Mouse (Mus musculus) heart, adult 2 months (tissue): ENCODE results near the gene D630039A03Rik. TPM values are rescaled to one million over a fixed set of nuclear protein-coding genes. Genes with fewer than 3 reads are reported as not detected.

ENCODE experiments used
- DNase-seq, 2 experiments: peaks; one replicate each; pipeline ENCODE4 v3.0.0; 2021
- H3K27ac ChIP-seq: fragments of 200-600 bp; 2 replicates; pipeline ENCODE4 v1.8.1; 2022
- H3K27me3 ChIP-seq: fragments of 200-500 bp; 2 replicates; pipeline ENCODE4 v1.6.1; 2012; ENCODE audit warnings: mild to moderate bottlenecking, low read length, inconsistent platforms, mixed read lengths; ENCODE audit not compliant: control insufficient read depth, insufficient read depth
- H3K36me3 ChIP-seq: fragments of 200-500 bp; 2 replicates; pipeline ENCODE4 v1.6.1; 2012; ENCODE audit warnings: low read length, inconsistent platforms; ENCODE audit not compliant: control insufficient read depth, insufficient read depth
- H3K4me1 ChIP-seq: fragments of 200-500 bp; 2 replicates; pipeline ENCODE4 v1.6.1; 2011; ENCODE audit warnings: low read length; ENCODE audit not compliant: control insufficient read depth, insufficient read depth
- H3K4me3 ChIP-seq: fragments of 200-600 bp; 2 replicates; pipeline ENCODE4 v1.8.1; 2022
- H3K79me2 ChIP-seq: fragments of 200-500 bp; replicated peaks from 2 replicates; pipeline ENCODE4 v1.6.1; 2012; ENCODE audit warnings: mild to moderate bottlenecking, inconsistent platforms, low read length, moderate library complexity, mixed read lengths; ENCODE audit not compliant: control insufficient read depth, insufficient read depth
- H3K9ac ChIP-seq: fragments of 200-500 bp; 2 replicates; pipeline ENCODE4 v1.6.1; 2012; ENCODE audit warnings: low read depth, mild to moderate bottlenecking, control low read depth, inconsistent platforms, low read length, mixed read lengths
- CTCF ChIP-seq: fragments of 200-600 bp; IDR thresholded peaks from 2 replicates; pipeline ENCODE4 v1.8.1; 2022; ENCODE audit warnings: antibody characterized with exemption, mild to moderate bottlenecking, moderate library complexity
- EP300 ChIP-seq: fragments of 200-500 bp; IDR thresholded peaks from 2 replicates; pipeline ENCODE4 v1.6.1; 2011; ENCODE audit warnings: low read depth, low read length, control low read depth; ENCODE audit not compliant: insufficient read depth
- POLR2A ChIP-seq: fragments of 200-500 bp; IDR thresholded peaks from 2 replicates; pipeline ENCODE4 v1.6.1; 2011; ENCODE audit warnings: mild to moderate bottlenecking, low read depth, low read length, control low read depth; ENCODE audit not compliant: insufficient read depth
- WGBS: fragments of 180-500 bp; shearing (Covaris S2); methylation state at CpG from one replicate; pipeline ENCODE4 v1.1.7; 2018; 5-methylcytosine and 5-hydroxymethylcytosine counted together
- intact Hi-C: fragments of 180-260 bp; cut with DNase I; formaldehyde crosslinking; loops from one replicate; pipeline ENCODE4 v1.15.1; 2025
- polyA plus RNA-seq: library from polyadenylated mRNA; depleted of rRNA; stranded (reverse); fragments of >200 nt; gene quantifications from 2 replicates; pipeline ENCODE4 v1.2.3, GENCODE M21; 2012
- total RNA-seq, 2 experiments: library from RNA; stranded (reverse); gene quantifications; 2 replicates each; pipeline ENCODE4 v1.2.3; 2021

D630039A03Rik gene
- total and polyA plus RNA-seq, 3 experiments: 0.13 to 0.31 (median 0.27) TPM

GRCm38 (mm10) chr4:57957200-57958085 is 41.3 kb upstream of the D630039A03Rik start:
- peaks cover 7% of the 10 kb centered on the region for H3K4me1 ChIP-seq
- peak in 1 of 2 experiments; percentile 42 for DNase-seq
- H3K79me2 ChIP-seq: no peaks in the 10 kb centered on the region
- no peak for TF ChIP-seq EP300
- H3K4me3 ChIP-seq: peak overlapping the region; percentile 43
- peak overlapping the region; percentile 65 for H3K9ac ChIP-seq
- intact Hi-C loops: loop anchor here (5.0 to 10.0 kb wide), 3 partner anchors 125 to 1047 kb away; partner anchors contain the start of genes Ecpas and Gm20503
- H3K27ac ChIP-seq: peak overlapping the region; percentile 99
- H3K27me3 ChIP-seq: no peaks in the 10 kb centered on the region
- WGBS: 51% methylated on average over 11 of the region's 11 CpGs
- H3K36me3 ChIP-seq: no peaks in the 10 kb centered on the region

- H3K4me1 ChIP-seq: peaks cover 7% of the 10 kb centered on the region
- H3K36me3 ChIP-seq: no peaks in the 10 kb centered on the region
- peak; percentile 98 to 99 for DNase-seq
- peak within 1 kb of the TSS; percentile 99 for H3K27ac ChIP-seq
- peak within 1 kb of the TSS; percentile 91 for H3K9ac ChIP-seq
- H3K79me2 ChIP-seq: no peaks in the 10 kb centered on the region
- H3K27me3 ChIP-seq: no peaks in the 10 kb centered on the region
- H3K4me3 ChIP-seq: peak within 1 kb of the TSS; percentile 81
- intact Hi-C loops: loop anchor here (5.0 to 10.0 kb wide), 3 partner anchors 126 to 1049 kb away; partner anchors contain the start of genes Ecpas and Gm20503
- under 1% methylated on average over 70 of the region's 71 CpGs for WGBS
- TF ChIP-seq EP300 (peak; percentile 68), CTCF (no peak), POLR2A (peak; percentile 99)
These were observed 40.2 kb upstream of the D630039A03Rik start, which contains the start of gene Txn1 for GRCm38 (mm10) chr4:57956029-57956960. Gene Txn1, minus strand, starts transcription at chr4:57956411.

DNA sequence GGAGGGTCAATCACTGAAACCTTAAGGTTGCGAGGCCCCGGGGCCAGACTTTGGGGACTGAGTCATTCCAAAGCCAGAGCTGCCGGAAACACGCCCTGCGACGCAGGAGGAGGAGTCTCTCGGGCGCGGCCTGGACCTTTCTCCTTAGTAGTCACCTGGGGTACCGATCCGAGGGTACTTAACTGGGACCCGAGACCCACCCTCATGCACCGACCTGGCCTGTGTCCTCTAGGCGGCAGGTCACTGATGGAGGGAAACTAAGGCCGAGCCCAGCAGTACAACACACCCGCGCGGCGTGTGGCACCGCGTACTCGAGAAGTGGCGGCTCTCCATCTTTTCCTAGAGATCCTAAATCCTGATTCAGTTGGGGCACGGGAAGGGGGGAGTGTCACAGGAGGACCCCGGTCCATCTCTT is 39.5 kb upstream of the D630039A03Rik start:
- Histone ChIP-seq H3K79me2 (no peaks in the 10 kb centered on the region), H3K4me3 (peak overlapping the region; percentile 81), H3K9ac (peak overlapping the region; percentile 91), H3K36me3 (no peaks in the 10 kb centered on the region), H3K4me1 (peaks cover 7% of the 10 kb centered on the region), H3K27ac (peak overlapping the region; percentile 93), H3K27me3 (no peaks in the 10 kb centered on the region)
- intact Hi-C loops: loop anchor here (5.0 to 10.0 kb wide), 3 partner anchors 127 to 1049 kb away; partner anchors contain the start of genes Ecpas and Gm20503
- DNase-seq: peak; percentile 79 to 80
- WGBS: 1% methylated on average over 25 of the region's 25 CpGs
- TF ChIP-seq EP300 (no peak), POLR2A (no peak; the same call in 1 of the 2 replicates), CTCF (no peak)

- DNase-seq: no peak
- H3K4me1 ChIP-seq: peaks cover 7% of the 10 kb centered on the region
- no peak overlapping the region for H3K9ac ChIP-seq
- 75% methylated on average over 8 of the region's 8 CpGs for WGBS
- H3K79me2 ChIP-seq: no peaks in the 10 kb centered on the region
- no peaks in the 10 kb centered on the region for H3K27me3 ChIP-seq
- no peaks in the 10 kb centered on the region for H3K36me3 ChIP-seq
- intact Hi-C loops: loop anchor here (5.0 to 10.0 kb wide), 3 partner anchors 127 to 1050 kb away; partner anchors contain the start of genes Ecpas and Gm20503
- peak overlapping the region; percentile 81 for H3K4me3 ChIP-seq
- no peak for TF ChIP-seq EP300
- no peak for TF ChIP-seq CTCF
- TF ChIP-seq POLR2A: no peak
- peak overlapping the region; percentile 93 for H3K27ac ChIP-seq
These were observed 38.9 kb upstream of the D630039A03Rik start for GRCm38 (mm10) chr4:57954991-57955390.

DNA sequence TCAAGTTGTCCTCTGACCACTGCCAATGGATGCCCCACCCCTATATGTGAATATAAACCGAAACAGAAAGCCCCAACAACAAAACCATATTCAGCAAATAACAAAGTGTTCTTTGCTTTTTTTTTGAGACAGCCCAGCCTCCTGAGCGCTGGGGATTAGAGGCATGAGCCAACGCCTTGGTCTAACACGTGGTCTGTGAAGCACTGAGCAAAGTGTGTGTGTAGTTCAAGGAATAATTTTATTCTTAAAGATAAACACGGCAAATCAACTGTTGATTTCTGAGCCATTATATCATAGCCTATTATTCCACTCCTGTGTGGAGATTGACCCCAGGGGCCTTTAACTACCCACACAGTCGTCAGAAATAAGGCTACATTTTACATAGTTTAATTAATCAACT is 38.5 kb upstream of the D630039A03Rik start:
- H3K4me3 ChIP-seq: no peak overlapping the region; the same call in 1 of the 2 replicates
- TF ChIP-seq POLR2A: no peak
- no peak for TF ChIP-seq CTCF
- no peak for TF ChIP-seq EP300
- no peaks in the 10 kb centered on the region for H3K79me2 ChIP-seq
- intact Hi-C loops: loop anchor here (10.0 kb wide), 2 partner anchors 960 to 1050 kb away; partner anchors contain the start of genes Ecpas and Gm20503
- DNase-seq: no peak
- no peaks in the 10 kb centered on the region for H3K27me3 ChIP-seq
- H3K27ac ChIP-seq: no peak overlapping the region
- no peaks in the 10 kb centered on the region for H3K36me3 ChIP-seq
- H3K4me1 ChIP-seq: peaks cover 7% of the 10 kb centered on the region
- H3K9ac ChIP-seq: no peak overlapping the region
- WGBS: 68% methylated on average over 6 of the region's 6 CpGs
